Comparison of ENCODE assay signal across 8 mouse cellular contexts in the genomic region with DNA sequence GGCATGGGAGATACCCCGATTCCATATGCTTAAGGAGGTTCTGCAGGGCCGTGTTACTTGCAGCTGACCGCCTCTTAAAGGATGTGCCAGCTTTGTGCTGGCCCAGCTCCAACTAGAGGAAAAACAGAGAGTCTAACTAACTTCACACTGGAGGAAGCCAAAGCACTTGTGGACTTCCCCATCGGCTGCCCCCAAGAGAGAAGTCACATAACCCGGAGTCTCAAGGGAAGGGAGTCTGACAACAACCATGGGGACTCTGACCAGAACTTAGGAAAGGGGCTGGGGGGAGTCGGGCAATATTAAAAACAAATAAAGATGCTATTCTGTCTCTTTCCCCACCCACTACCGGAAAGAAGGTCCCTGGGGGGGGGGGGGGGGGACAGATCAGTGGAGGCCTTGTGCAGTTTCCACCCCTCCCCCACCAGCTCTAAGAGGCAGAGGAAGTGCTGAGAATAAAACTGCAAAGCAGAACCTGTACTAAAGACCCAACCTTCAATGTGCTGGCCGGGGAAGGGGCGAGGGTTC. TPM values are rescaled to one million over a fixed set of nuclear protein-coding genes. Genes with fewer than 3 reads are reported as not detected.
DNase-seq lines count a peak whose midpoint lies in the region; ATAC-seq and TF ChIP-seq lines count a peak whose summit lies in the region.

No protein-coding gene starts in this region.

- ATAC-seq in lung, embryonic 15.5 days (ENCODE audit: borderline replicate concordance, extremely low read depth, low FRiP score, low TSS enrichment): peak; percentile 13; the same call in 1 of the 2 replicates

- 36% methylated on average over 9 of the region's 9 CpGs for WGBS in kidney, adult 2 months
- 14% methylated on average over 9 of the region's 9 CpGs for WGBS in lung, embryonic 15.5 days
- 5% methylated on average over 9 of the region's 9 CpGs for WGBS in spleen, adult 2 months

- no peaks in the 10 kb centered on the region for H3K36me3 ChIP-seq in kidney, adult 2 months (ENCODE audit: control insufficient read depth, insufficient read depth, low read length)
- no peaks in the 10 kb centered on the region for H3K36me3 ChIP-seq in lung, embryonic 15.5 days
- no peaks in the 10 kb centered on the region for H3K36me3 ChIP-seq in spleen, adult 2 months (ENCODE audit: control insufficient read depth, insufficient read depth, low read length)

- no peaks in the 10 kb centered on the region for H3K27me3 ChIP-seq in kidney, adult 2 months (replicated peaks; ENCODE audit: control insufficient read depth, insufficient read depth, low read length)
- H3K27me3 ChIP-seq in lung, embryonic 15.5 days: peaks cover 3% of the 10 kb centered on the region; the same call in 1 of the 2 replicates
- H3K27me3 ChIP-seq in spleen, adult 2 months (ENCODE audit: control insufficient read depth, insufficient read depth, low read length): no peaks in the 10 kb centered on the region

- H3K4me1 ChIP-seq in kidney, adult 2 months (ENCODE audit: control insufficient read depth, insufficient read depth, low read length): peaks cover 24% of the 10 kb centered on the region
- peaks cover 97% of the 10 kb centered on the region for H3K4me1 ChIP-seq in lung, embryonic 15.5 days
- peaks cover 71% of the 10 kb centered on the region for H3K4me1 ChIP-seq in spleen, adult 2 months (ENCODE audit: control insufficient read depth, insufficient read depth, insufficient read length)

- DNase-seq in frontal cortex, postnatal 14 days (ENCODE audit: low spot score in 2 of 2): peak; percentile 41 to 48
- no peak for DNase-seq in frontal cortex, postnatal 36 days (ENCODE audit: low spot score in 2 of 2)
- DNase-seq in adipocyte (ENCODE audit: low spot score): peak; percentile 64
- peak; percentile 75 to 87 for DNase-seq in heart, adult 9 months (ENCODE audit: low spot score in 2 of 2)
- peak; percentile 68 for DNase-seq in kidney, adult 2 months
- DNase-seq in spleen, adult 2 months (ENCODE audit: low read depth in 1 of 2, low spot score in 2 of 2): peak; percentile 80 to 84
- DNase-seq in testis, postnatal 10 days (ENCODE audit: low spot score): no peak

- TF ChIP-seq POLR2A in kidney, adult 2 months (IDR thresholded peaks at IDR 0.05; ENCODE audit: low read depth, low read length): no peak
- TF ChIP-seq POLR2A in spleen, adult 2 months (IDR thresholded peaks at IDR 0.05; ENCODE audit: low read depth, low read length): peak; percentile 37; the same call in 1 of the 2 replicates

- peak overlapping the region; percentile 16; the same call in 1 of the 2 replicates for H3K27ac ChIP-seq in kidney, adult 2 months (ENCODE audit: insufficient read depth, low read depth, low read length)
- peak overlapping the region; percentile 79 for H3K27ac ChIP-seq in lung, embryonic 15.5 days
- H3K27ac ChIP-seq in spleen, adult 2 months (ENCODE audit: insufficient read depth, low read length): peak overlapping the region; percentile 95

- peak overlapping the region; percentile 37 for H3K4me2 ChIP-seq in lung, embryonic 15.5 days

- no peaks in the 10 kb centered on the region for H3K9me3 ChIP-seq in lung, embryonic 15.5 days

- TF ChIP-seq CTCF in kidney, adult 2 months (conservative IDR thresholded peaks at IDR 0.05; ENCODE audit: insufficient read depth, insufficient read length, low read depth, low read length): no peak
- TF ChIP-seq CTCF in spleen, adult 2 months (IDR thresholded peaks at IDR 0.05; ENCODE audit: extremely low read depth, insufficient read depth, insufficient read length, insufficient replicate concordance): no peak

- H3K9ac ChIP-seq in lung, embryonic 15.5 days: no peak overlapping the region

- H3K4me3 ChIP-seq in kidney, adult 2 months (ENCODE audit: insufficient read depth, low read depth, low read length): no peak overlapping the region
- no peak overlapping the region for H3K4me3 ChIP-seq in lung, embryonic 15.5 days
- peak overlapping the region; percentile 52 for H3K4me3 ChIP-seq in spleen, adult 2 months (ENCODE audit: extremely low read depth, insufficient read depth, insufficient read length)

RNA-seq across cellular contexts. Expression of gene Sh3pxd2a, which starts 17.3 kb away (rescaled TPM):
- 14.9 and 15.5 TPM in 2 replicates for polyA plus RNA-seq in kidney, adult 2 months (2012; rRNA removed)
- 6.8 and 7.1 TPM in 2 replicates for polyA plus RNA-seq in lung, embryonic 15.5 days (2015; fragmentation: Nextera tagmentation; extraction: Ambion mirVana)
- polyA plus RNA-seq in spleen, adult 2 months (2012; rRNA removed): 12.1 and 13.1 TPM in 2 replicates

Comparison
In these comparisons a context has a peak if more than half of its experiments do, and no peak if none do; other contexts are left out.
1. DNase-seq: peak in frontal cortex, postnatal 14 days (2 of 2), adipocyte (single experiment), heart, adult 9 months (2 of 2), kidney, adult 2 months (single experiment) and spleen, adult 2 months (2 of 2); none in frontal cortex, postnatal 36 days (0 of 2) and testis, postnatal 10 days (single experiment).
2. H3K27ac ChIP-seq: peak in every context shown above with its lines; median percentile 95 in spleen, adult 2 months; 79 in lung, embryonic 15.5 days; 16 in kidney, adult 2 months.